Mouse (Mus musculus): ENCODE measurements around the gene Agrp. TPM values are rescaled to one million over a fixed set of nuclear protein-coding genes. Genes with fewer than 3 reads are reported as not detected.

Agrp gene
- polyA plus RNA-seq, 1 experiment from 2014 or later: 0.89 TPM

GRCm38 (mm10) chr8:105538940-105539339, 98.3 kb downstream of the Agrp start:
- H3K27me3 ChIP-seq (ENCODE audit: insufficient read depth, low read length): no peaks in the 10 kb centered on the region
- no peaks in the 10 kb centered on the region for H3K4me1 ChIP-seq (ENCODE audit: insufficient read depth)
- DNase-seq (no peak), ATAC-seq (ENCODE audit: insufficient read depth) (no peak)
- no peak overlapping the region for H3K9ac ChIP-seq
- no peak for TF ChIP-seq CTCF (IDR thresholded peaks at IDR 0.05; ENCODE audit: low read depth)
- H3K4me3 ChIP-seq (ENCODE audit: low read depth, low read length): no peak overlapping the region
- H3K4me2 ChIP-seq: no peak overlapping the region
- H3K27ac ChIP-seq (ENCODE audit: low read depth): no peak overlapping the region
- no peaks in the 10 kb centered on the region for H3K9me3 ChIP-seq (ENCODE audit: low read depth, low read length)
- peaks cover 39% of the 10 kb centered on the region for H3K36me3 ChIP-seq (ENCODE audit: insufficient read depth)
- 87% methylated on average over 4 of the region's 4 CpGs for WGBS

DNA sequence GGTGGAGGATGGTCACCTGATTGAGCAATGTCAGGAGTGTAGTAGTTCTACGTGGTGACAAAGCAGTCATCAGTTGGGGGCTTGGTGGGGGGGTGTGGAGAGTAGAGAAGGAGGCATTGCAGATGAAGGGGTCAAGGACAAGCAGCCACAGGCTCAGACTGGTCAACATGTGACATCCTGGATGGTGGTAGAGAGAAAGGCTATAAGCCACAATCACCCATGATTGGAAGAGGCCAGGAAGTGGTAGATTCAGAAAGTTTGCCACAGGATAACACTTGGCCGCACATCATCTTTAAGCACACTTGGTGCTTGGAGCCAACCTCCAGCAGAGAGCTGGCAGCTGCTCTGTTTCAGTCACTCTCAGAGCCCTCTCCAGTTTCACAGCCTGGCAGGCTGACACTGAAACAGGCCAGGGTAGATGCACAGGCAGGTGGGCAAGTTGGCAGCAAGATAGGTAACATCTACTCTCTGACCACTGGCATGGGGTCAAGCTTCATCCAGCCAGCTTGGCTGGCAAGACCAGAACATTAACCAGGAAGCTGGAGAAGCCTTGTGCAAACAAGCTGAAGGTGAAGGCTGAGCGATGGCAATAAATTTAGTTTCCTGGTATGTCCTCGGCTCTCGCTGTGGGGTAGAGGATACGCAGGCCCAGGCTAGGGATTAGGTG, 100.0 kb downstream of the Agrp start:
- TF ChIP-seq CTCF (IDR thresholded peaks at IDR 0.05; ENCODE audit: low read depth): no peak
- H3K36me3 ChIP-seq (ENCODE audit: insufficient read depth): peaks cover 39% of the 10 kb centered on the region
- WGBS: 80% methylated on average over 6 of the region's 6 CpGs

DNA sequence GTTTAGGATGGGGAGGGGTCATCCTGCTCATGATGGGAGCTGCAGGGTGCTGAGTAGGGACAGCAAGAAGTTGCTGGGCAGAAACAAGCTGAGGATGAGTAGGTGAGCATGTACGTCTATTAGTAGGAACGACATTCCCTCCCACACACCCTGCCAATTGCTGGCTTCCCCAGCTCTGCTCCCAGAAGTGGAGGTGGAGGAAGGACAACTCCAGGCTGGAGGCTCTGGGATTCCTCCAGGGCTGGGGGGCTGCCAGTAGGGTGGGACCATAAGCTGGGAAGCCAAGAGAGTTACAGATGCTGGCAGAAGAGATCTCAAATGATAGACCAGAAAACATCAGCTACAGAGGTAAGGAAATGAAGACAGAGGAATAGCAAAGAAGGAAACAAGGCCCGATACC, 100.6 kb downstream of the Agrp start:
- DNase-seq (no peak), ATAC-seq (ENCODE audit: insufficient read depth) (no peak)
- Histone ChIP-seq H3K4me3 (ENCODE audit: low read depth, low read length) (no peak overlapping the region), H3K9me3 (ENCODE audit: low read depth, low read length) (no peaks in the 10 kb centered on the region), H3K4me2 (no peak overlapping the region), H3K27me3 (ENCODE audit: insufficient read depth, low read length) (no peaks in the 10 kb centered on the region), H3K4me1 (ENCODE audit: insufficient read depth) (peaks cover 11% of the 10 kb centered on the region), H3K27ac (ENCODE audit: low read depth) (no peak overlapping the region), H3K36me3 (ENCODE audit: insufficient read depth) (peaks cover 39% of the 10 kb centered on the region), H3K9ac (no peak overlapping the region)
- 85% methylated on average over 3 of the region's 3 CpGs for whole genome bisulfite sequencing
- no peak for TF ChIP-seq CTCF (IDR thresholded peaks at IDR 0.05; ENCODE audit: low read depth)

More for the DNA sequence above, 100.0 kb downstream of the Agrp start:
- Histone ChIP-seq H3K27ac (ENCODE audit: low read depth) (no peak overlapping the region), H3K4me1 (ENCODE audit: insufficient read depth) (peaks cover 11% of the 10 kb centered on the region), H3K9ac (no peak overlapping the region), H3K4me3 (ENCODE audit: low read depth, low read length) (no peak overlapping the region), H3K4me2 (no peak overlapping the region), H3K9me3 (ENCODE audit: low read depth, low read length) (no peaks in the 10 kb centered on the region), H3K27me3 (ENCODE audit: insufficient read depth, low read length) (no peaks in the 10 kb centered on the region)
- ATAC-seq (ENCODE audit: insufficient read depth) (no peak), DNase-seq (no peak)

GRCm38 (mm10) chr8:105533892-105534329, 103.3 kb downstream of the Agrp start:
- TF ChIP-seq CTCF (IDR thresholded peaks at IDR 0.05; ENCODE audit: low read depth): peak; percentile 89
- H3K4me3 ChIP-seq (ENCODE audit: low read depth, low read length): no peak overlapping the region
- DNase-seq (peak; percentile 91), ATAC-seq (ENCODE audit: insufficient read depth) (peak; percentile 92)
- peak overlapping the region; percentile 6; the same call in 1 of the 2 replicates for H3K9ac ChIP-seq
- no peaks in the 10 kb centered on the region for H3K9me3 ChIP-seq (ENCODE audit: low read depth, low read length)
- no peaks in the 10 kb centered on the region for H3K27me3 ChIP-seq (ENCODE audit: insufficient read depth, low read length)
- H3K27ac ChIP-seq (ENCODE audit: low read depth): peak overlapping the region; percentile 92
- WGBS: 0% methylated on average over 1 of the region's 1 CpGs
- peaks cover 11% of the 10 kb centered on the region for H3K4me1 ChIP-seq (ENCODE audit: insufficient read depth)
- peaks cover 47% of the 10 kb centered on the region for H3K36me3 ChIP-seq (ENCODE audit: insufficient read depth)
- H3K4me2 ChIP-seq: peak overlapping the region; percentile 19; the same call in 1 of the 2 replicates

DNA sequence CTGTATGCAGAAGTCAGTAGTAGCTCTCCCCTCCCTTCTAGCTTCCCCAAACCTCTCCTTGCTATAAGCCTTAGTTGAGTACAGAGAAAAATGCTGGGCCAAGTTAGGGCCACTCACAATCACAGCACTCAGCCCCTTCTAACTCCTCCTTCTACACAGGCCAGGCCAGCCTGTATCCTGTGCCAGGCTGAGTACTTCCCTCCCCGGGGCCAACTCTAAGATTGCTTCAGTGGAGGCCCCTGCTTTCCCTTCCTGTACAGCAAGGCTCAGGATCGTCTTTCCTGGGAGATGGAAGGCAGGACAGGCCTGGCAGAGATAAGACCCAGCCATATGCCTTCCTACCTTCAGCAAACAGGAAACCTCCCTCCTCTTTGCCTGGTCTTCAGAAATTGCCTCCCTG, 103.8 kb downstream of the Agrp start:
- H3K4me3 ChIP-seq (ENCODE audit: low read depth, low read length): no peak overlapping the region
- peak; percentile 88 for ATAC-seq (ENCODE audit: insufficient read depth)
- WGBS: 11% methylated on average over 2 of the region's 2 CpGs

DNA sequence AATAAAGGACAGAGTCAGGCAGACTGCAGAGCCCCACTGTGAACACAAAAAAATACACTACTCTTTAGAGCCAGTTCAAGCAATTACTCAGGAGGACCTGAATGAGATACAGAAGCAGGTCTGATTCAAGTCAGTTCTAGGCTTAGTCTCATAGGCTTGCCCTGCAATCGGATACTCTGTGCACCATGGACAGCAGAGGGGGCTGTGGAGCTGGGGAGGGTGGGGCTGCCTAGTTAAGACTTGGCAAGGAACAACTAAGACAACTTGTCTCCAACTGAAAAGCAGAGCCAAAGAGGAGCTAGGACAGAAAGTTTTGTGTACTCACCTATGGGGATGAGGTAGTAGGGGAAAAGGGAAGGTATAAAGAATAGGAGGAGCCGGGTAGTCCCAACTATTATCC, 105.4 kb downstream of the Agrp start:
- H3K4me1 ChIP-seq (ENCODE audit: insufficient read depth): peaks cover 11% of the 10 kb centered on the region
- peaks cover 34% of the 10 kb centered on the region for H3K36me3 ChIP-seq (ENCODE audit: insufficient read depth)
- DNase-seq: peak; percentile 53
- H3K9me3 ChIP-seq (ENCODE audit: low read depth, low read length): no peaks in the 10 kb centered on the region
- H3K27ac ChIP-seq (ENCODE audit: low read depth): no peak overlapping the region
- no peak for ATAC-seq (ENCODE audit: insufficient read depth)
- no peak overlapping the region for H3K9ac ChIP-seq
- H3K27me3 ChIP-seq (ENCODE audit: insufficient read depth, low read length): no peaks in the 10 kb centered on the region
- peak; percentile 64 for TF ChIP-seq CTCF (IDR thresholded peaks at IDR 0.05; ENCODE audit: low read depth)
- no peak overlapping the region for H3K4me3 ChIP-seq (ENCODE audit: low read depth, low read length)
- WGBS: 67% methylated on average over 2 of the region's 2 CpGs
- H3K4me2 ChIP-seq: no peak overlapping the region

More for the DNA sequence above, 103.8 kb downstream of the Agrp start:
- peak overlapping the region; percentile 92 for H3K27ac ChIP-seq (ENCODE audit: low read depth)
- H3K4me2 ChIP-seq: peak overlapping the region; percentile 19; the same call in 1 of the 2 replicates
- no peaks in the 10 kb centered on the region for H3K27me3 ChIP-seq (ENCODE audit: insufficient read depth, low read length)
- DNase-seq: peak; percentile 70
- peak overlapping the region; percentile 6; the same call in 1 of the 2 replicates for H3K9ac ChIP-seq
- peaks cover 11% of the 10 kb centered on the region for H3K4me1 ChIP-seq (ENCODE audit: insufficient read depth)
- TF ChIP-seq CTCF (IDR thresholded peaks at IDR 0.05; ENCODE audit: low read depth): no peak
- no peaks in the 10 kb centered on the region for H3K9me3 ChIP-seq (ENCODE audit: low read depth, low read length)
- peaks cover 47% of the 10 kb centered on the region for H3K36me3 ChIP-seq (ENCODE audit: insufficient read depth)

- 76% methylated on average over 3 of the region's 3 CpGs for WGBS
- no peaks in the 10 kb centered on the region for H3K9me3 ChIP-seq (ENCODE audit: low read depth, low read length)
- H3K9ac ChIP-seq: no peak overlapping the region
- no peak overlapping the region for H3K27ac ChIP-seq (ENCODE audit: low read depth)
- no peak for TF ChIP-seq CTCF (IDR thresholded peaks at IDR 0.05; ENCODE audit: low read depth)
- H3K4me2 ChIP-seq: no peak overlapping the region
- peaks cover 37% of the 10 kb centered on the region; the same call in 1 of the 2 replicates for H3K36me3 ChIP-seq (ENCODE audit: insufficient read depth)
- ATAC-seq (ENCODE audit: insufficient read depth) (no peak), DNase-seq (no peak)
- H3K27me3 ChIP-seq (ENCODE audit: insufficient read depth, low read length): no peaks in the 10 kb centered on the region
- no peak overlapping the region for H3K4me3 ChIP-seq (ENCODE audit: low read depth, low read length)
- H3K4me1 ChIP-seq (ENCODE audit: insufficient read depth): peaks cover 11% of the 10 kb centered on the region
Measured at GRCm38 (mm10) chr8:105529271-105529670, 107.9 kb downstream of the Agrp start.
